Mouse (Mus musculus) G1E (cell line): ENCODE measurements around the gene Sult1a1. TPM values are rescaled to one million over a fixed set of nuclear protein-coding genes. Genes with fewer than 3 reads are reported as not detected.

Experiments used
- ATAC-seq: 2 replicates; pipeline ENCODE4 v1.8.0; 2016; ENCODE audit warnings: mild to moderate bottlenecking; ENCODE audit not compliant: insufficient number of reproducible peaks, poor library complexity, low FRiP score, severe bottlenecking; ENCODE audit errors: extremely low read depth
- DNase-seq: peaks from one replicate; pipeline ENCODE4 v3.0.0; 2012; ENCODE audit warnings: low spot score
- H3K27me3 ChIP-seq: 2 replicates; pipeline ENCODE4 v1.6.1; 2012; ENCODE audit warnings: mild to moderate bottlenecking, low read length, inconsistent platforms; ENCODE audit not compliant: insufficient read depth
- H3K36me3 ChIP-seq: replicated peaks from 2 replicates; pipeline ENCODE3; 2012; ENCODE audit warnings: mild to moderate bottlenecking, inconsistent platforms
- H3K4me1 ChIP-seq: 2 replicates; pipeline ENCODE4 v1.6.1; 2012; ENCODE audit warnings: low read depth, low read length, inconsistent platforms, mixed read lengths; ENCODE audit not compliant: insufficient read depth
- H3K4me3 ChIP-seq: 2 replicates; pipeline ENCODE4 v1.5.1; 2012; ENCODE audit warnings: low read depth, mild to moderate bottlenecking, inconsistent platforms, low read length, moderate library complexity, mixed read lengths
- H3K9me3 ChIP-seq: replicated peaks from 2 replicates; pipeline ENCODE4 v1.6.1; 2012; ENCODE audit warnings: inconsistent platforms
- CTCF ChIP-seq: IDR thresholded peaks from 2 replicates; pipeline ENCODE4 v1.5.1; 2012; ENCODE audit warnings: low read depth, low read length, inconsistent platforms, mixed read lengths
- GATA1 ChIP-seq: IDR thresholded peaks from 2 replicates; pipeline ENCODE4 v1.6.1; 2012; ENCODE audit warnings: borderline replicate concordance, low read length, inconsistent platforms, mixed read lengths
- GATA2 ChIP-seq: IDR thresholded peaks from 2 replicates; pipeline ENCODE4 v1.6.1; 2012; ENCODE audit warnings: low read depth, low read length, inconsistent platforms, borderline replicate concordance
- POLR2AphosphoS5 ChIP-seq: IDR thresholded peaks from 2 replicates; pipeline ENCODE4 v1.6.1; 2012; ENCODE audit warnings: low read depth, low read length, inconsistent platforms; ENCODE audit not compliant: insufficient replicate concordance
- TAL1 ChIP-seq: conservative IDR thresholded peaks from 2 replicates; pipeline ENCODE4 v1.6.1; 2012; ENCODE audit warnings: low read depth, low read length, inconsistent platforms, mixed read lengths
- polyA plus RNA-seq: library from polyadenylated mRNA; stranded (reverse); fragments of >175 nt; gene quantifications from 2 replicates; pipeline ENCODE4 v1.2.3, GENCODE M21; 2012
- total RNA-seq, 2 experiments: library from RNA; stranded (forward) in 1 of 2; stranded (reverse) in 1 of 2; fragments of 200-1000 nt in 1 of 2; fragments of >200 nt in 1 of 2; fragmentation: Nextera tagmentation in 1 of 2; gene quantifications; 2 replicates each; pipeline ENCODE4 v1.2.3; 2014 to 2017

Sult1a1 gene
- total and polyA plus RNA-seq, 3 experiments = 0.33 TPM; not detected in 2

DNA sequence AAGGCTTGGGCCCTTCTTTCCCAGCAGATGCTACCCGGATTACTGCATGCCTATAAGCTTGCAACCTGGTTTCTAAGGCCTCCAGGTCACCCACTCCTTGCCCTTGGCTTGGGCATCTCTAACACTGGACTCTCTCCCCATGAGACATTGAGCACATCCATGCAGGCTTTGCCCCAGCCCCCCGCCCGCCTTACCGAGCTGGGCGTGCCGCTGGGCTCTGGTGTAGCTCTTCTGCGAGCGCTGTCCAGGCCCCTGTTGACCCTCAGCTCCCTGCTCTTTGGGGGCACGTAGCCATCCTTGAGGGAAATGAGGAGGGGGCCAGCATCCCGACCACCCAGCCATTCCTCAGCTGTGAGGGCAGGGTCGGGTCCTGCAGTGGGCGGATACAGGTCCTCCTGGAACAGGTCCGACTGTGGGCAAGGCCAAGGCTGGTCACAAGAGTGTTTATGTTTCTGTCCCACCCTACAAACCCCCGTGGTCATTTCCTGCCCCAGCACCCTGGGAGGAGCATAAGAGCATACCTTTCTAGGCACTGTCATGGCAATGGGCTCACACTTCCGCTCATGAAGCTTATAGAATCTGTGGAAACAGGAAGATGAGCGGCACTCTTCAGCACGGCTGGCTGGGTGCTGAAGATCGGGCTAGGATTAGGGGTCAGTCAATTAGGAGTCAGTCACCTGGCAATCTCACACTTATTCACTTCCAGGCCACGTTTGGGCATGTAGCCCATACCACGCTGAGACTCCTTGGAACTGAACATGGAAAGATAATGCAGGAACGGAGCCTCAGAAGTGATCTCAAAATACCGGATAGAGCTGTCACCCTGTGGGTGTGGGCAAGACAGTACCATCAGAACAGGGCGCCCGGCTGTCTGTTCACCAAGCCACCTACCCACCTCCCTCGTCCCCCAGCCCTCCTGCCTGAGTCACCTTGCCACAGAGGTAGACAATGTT is 24.1 kb upstream of the Sult1a1 start:
- H3K9me3 ChIP-seq = no peaks in the 10 kb centered on the region
- peak overlapping the region; percentile 42; the same call in 1 of the 2 replicates for H3K4me3 ChIP-seq

GRCm38 (mm10) chr7:126697838-126698237 is 21.6 kb upstream of the Sult1a1 start:
- peaks cover 69% of the 10 kb centered on the region for H3K36me3 ChIP-seq
- no peaks in the 10 kb centered on the region for H3K9me3 ChIP-seq
- no peaks in the 10 kb centered on the region for H3K27me3 ChIP-seq
- TF ChIP-seq POLR2AphosphoS5 (no peak), GATA2 (no peak), CTCF (no peak), TAL1 (no peak), GATA1 (no peak)
- peaks cover 78% of the 10 kb centered on the region for H3K4me1 ChIP-seq
- DNase-seq (no peak), ATAC-seq (no peak)
- no peak overlapping the region for H3K4me3 ChIP-seq

More for the DNA sequence above, 24.1 kb upstream of the Sult1a1 start:
- TF ChIP-seq TAL1 (no peak), GATA2 (no peak), GATA1 (no peak), CTCF (no peak), POLR2AphosphoS5 (no peak)
- peaks cover 19% of the 10 kb centered on the region for H3K27me3 ChIP-seq
- DNase-seq (no peak), ATAC-seq (no peak)
- peaks cover 68% of the 10 kb centered on the region for H3K36me3 ChIP-seq
- peaks cover 85% of the 10 kb centered on the region for H3K4me1 ChIP-seq

DNA sequence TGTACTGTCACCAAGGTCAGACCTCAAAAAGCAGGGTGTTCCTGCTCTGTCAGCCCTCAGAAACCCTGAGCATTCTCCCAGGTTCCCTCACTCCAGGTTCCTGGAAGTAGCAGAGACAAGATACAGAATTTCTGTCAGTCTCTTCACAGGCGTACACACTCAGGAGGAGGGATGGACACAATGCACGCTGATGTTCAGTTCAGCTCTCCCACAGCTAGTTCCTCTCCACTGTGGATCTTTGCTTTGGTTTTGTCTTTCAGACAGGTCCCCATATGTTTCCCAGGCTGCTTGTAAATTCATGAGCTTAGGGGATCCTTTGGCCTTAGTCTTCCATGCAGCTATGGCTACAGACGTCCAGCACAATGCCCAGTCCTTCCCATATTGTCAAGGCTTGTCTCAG is 20.7 kb upstream of the Sult1a1 start:
- H3K4me3 ChIP-seq = peak overlapping the region; percentile 92
- TF ChIP-seq GATA1 (no peak), TAL1 (no peak), CTCF (no peak), GATA2 (no peak), POLR2AphosphoS5 (no peak)
- no peaks in the 10 kb centered on the region for H3K9me3 ChIP-seq
- no peak for ATAC-seq
- no peaks in the 10 kb centered on the region for H3K27me3 ChIP-seq
- peaks cover 71% of the 10 kb centered on the region for H3K36me3 ChIP-seq
- DNase-seq = no peak
- peaks cover 76% of the 10 kb centered on the region for H3K4me1 ChIP-seq

GRCm38 (mm10) chr7:126696303-126696702 is 20.1 kb upstream of the Sult1a1 start:
- ATAC-seq = no peak
- Histone ChIP-seq H3K4me3 (peak overlapping the region; percentile 92), H3K27me3 (no peaks in the 10 kb centered on the region), H3K9me3 (no peaks in the 10 kb centered on the region), H3K36me3 (peaks cover 71% of the 10 kb centered on the region), H3K4me1 (peaks cover 70% of the 10 kb centered on the region)
- TF ChIP-seq TAL1 = no peak
- no peak for TF ChIP-seq GATA1
- no peak for TF ChIP-seq CTCF
- TF ChIP-seq GATA2 = no peak
- TF ChIP-seq POLR2AphosphoS5 = no peak
- no peak for DNase-seq

DNA sequence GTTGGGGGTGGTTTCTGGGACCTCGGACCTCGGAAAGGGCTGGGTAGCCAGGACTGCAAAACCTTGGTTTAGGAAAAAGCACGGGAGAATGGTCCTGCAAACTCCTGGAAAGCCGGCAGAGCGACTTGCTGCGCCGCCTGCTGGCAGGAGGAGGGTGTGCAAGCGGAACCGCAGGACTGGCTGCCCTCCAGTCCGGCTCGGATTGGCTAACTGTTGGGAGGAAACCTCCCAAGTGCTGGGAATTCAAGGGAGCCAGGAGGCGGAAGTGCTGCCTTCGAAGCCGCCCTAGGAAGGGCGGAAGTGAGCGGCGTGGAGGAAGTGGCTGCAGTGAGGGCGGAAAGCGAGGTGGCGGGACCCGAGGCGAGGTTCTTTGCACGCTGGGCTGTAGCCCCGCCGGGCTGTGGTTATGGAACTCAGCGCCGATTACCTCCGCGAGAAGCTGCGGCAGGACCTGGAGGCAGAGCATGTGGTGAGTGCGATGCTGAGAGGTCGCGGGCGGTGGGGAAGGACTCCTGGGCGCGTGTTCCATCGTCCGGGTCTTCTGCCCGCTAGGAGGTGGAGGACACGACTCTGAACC is 19.5 kb upstream of the Sult1a1 start, which contains the start of gene Slx1b:
Gene Slx1b (minus strand): TSS at position 154 of the 577 bp plus-strand sequence.
- no peak for TF ChIP-seq GATA2
- no peak for TF ChIP-seq GATA1
- peak; percentile 98 for TF ChIP-seq CTCF
- no peak for TF ChIP-seq TAL1
- TF ChIP-seq POLR2AphosphoS5 = no peak
- Histone ChIP-seq H3K27me3 (no peaks in the 10 kb centered on the region), H3K9me3 (no peaks in the 10 kb centered on the region), H3K4me3 (peak within 1 kb of the TSS; percentile 92), H3K36me3 (peaks cover 71% of the 10 kb centered on the region), H3K4me1 (peaks cover 64% of the 10 kb centered on the region)
- DNase-seq (peak; percentile 98), ATAC-seq (peak; percentile 94)

DNA sequence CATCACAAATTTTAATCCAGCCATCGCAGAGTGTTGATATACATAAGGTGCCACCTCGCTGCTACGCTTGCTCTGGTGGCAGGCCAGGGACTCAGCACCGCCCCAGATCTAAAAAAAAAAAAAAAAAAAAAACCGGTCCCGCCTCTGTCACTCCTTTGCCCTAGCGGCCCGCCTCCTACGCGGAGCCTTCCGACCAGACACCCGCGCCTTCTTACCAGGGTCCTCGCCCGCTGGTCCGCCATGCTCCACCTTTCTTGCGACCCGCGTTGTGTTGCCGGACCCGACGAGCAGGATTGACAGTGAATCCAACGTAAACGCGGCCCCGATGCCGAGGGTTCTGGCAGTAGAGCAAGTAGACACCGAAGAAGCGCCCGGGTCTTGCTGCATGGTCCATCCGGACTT is 19.0 kb upstream of the Sult1a1 start, which contains the start of gene Bola2:
Gene Bola2 (plus strand): TSS at position 192 of the 402 bp plus-strand sequence.
- H3K9me3 ChIP-seq = no peaks in the 10 kb centered on the region
- TF ChIP-seq POLR2AphosphoS5 (no peak), GATA1 (no peak), GATA2 (no peak), TAL1 (no peak), CTCF (no peak)
- ATAC-seq (peak; percentile 56), DNase-seq (peak; percentile 73)
- H3K4me3 ChIP-seq = peak within 1 kb of the TSS; percentile 92
- H3K36me3 ChIP-seq = peaks cover 68% of the 10 kb centered on the region
- no peaks in the 10 kb centered on the region for H3K27me3 ChIP-seq
- peaks cover 59% of the 10 kb centered on the region for H3K4me1 ChIP-seq
